Mouse (Mus musculus) megakaryocyte, embryonic 14.5 days (primary cell): ENCODE data around the gene Cnfn.

ENCODE experiments used
- FLI1 ChIP-seq: IDR thresholded peaks from 2 replicates; pipeline ENCODE4 v1.6.1; 2012; ENCODE audit warnings: low read length, inconsistent platforms, mixed read lengths
- GATA1 ChIP-seq: IDR thresholded peaks from 3 replicates; pipeline ENCODE4 v1.6.1; 2012; ENCODE audit warnings: mixed read lengths, low read length, inconsistent platforms, borderline replicate concordance

- TF ChIP-seq GATA1: no peak
- no peak for TF ChIP-seq FLI1
These were observed 29.1 kb upstream of the Cnfn start, which contains the start of gene Lipe for GRCm38 (mm10) chr7:25398610-25399009.
